Mouse (Mus musculus) bone marrow macrophage, adult 2 months (primary cell): ENCODE measurements around the gene Pemt. TPM values are rescaled to one million over a fixed set of nuclear protein-coding genes. Genes with fewer than 3 reads are reported as not detected.

Experiments used
- H3K27ac ChIP-seq: 2 replicates; pipeline ENCODE4 v1.5.1; 2012; ENCODE audit warnings: low read depth, low read length; ENCODE audit not compliant: insufficient read depth
- H3K4me1 ChIP-seq: 2 replicates; pipeline ENCODE4 v1.6.1; 2012; ENCODE audit warnings: low read length; ENCODE audit not compliant: control insufficient read depth, insufficient read depth
- H3K4me3 ChIP-seq: 2 replicates; pipeline ENCODE4 v1.5.1; 2012; ENCODE audit warnings: mild to moderate bottlenecking, low read length, moderate library complexity; ENCODE audit not compliant: insufficient read depth
- CTCF ChIP-seq: IDR thresholded peaks from 2 replicates; pipeline ENCODE4 v1.5.1; 2012; ENCODE audit warnings: low read depth, mild to moderate bottlenecking, low read length, moderate library complexity
- POLR2A ChIP-seq: IDR thresholded peaks from 2 replicates; pipeline ENCODE4 v1.6.1; 2012; ENCODE audit warnings: mild to moderate bottlenecking, low read depth, low read length, borderline replicate concordance
- polyA plus RNA-seq: library from polyadenylated mRNA; stranded (reverse); fragments of >200 nt; gene quantifications from 2 replicates; pipeline ENCODE4 v1.2.4, GENCODE M21; 2012; ENCODE audit not compliant: missing spikeins, insufficient read depth, insufficient read length

Pemt gene
- 1.4 and 4.6 TPM in 2 replicates for polyA plus RNA-seq

DNA sequence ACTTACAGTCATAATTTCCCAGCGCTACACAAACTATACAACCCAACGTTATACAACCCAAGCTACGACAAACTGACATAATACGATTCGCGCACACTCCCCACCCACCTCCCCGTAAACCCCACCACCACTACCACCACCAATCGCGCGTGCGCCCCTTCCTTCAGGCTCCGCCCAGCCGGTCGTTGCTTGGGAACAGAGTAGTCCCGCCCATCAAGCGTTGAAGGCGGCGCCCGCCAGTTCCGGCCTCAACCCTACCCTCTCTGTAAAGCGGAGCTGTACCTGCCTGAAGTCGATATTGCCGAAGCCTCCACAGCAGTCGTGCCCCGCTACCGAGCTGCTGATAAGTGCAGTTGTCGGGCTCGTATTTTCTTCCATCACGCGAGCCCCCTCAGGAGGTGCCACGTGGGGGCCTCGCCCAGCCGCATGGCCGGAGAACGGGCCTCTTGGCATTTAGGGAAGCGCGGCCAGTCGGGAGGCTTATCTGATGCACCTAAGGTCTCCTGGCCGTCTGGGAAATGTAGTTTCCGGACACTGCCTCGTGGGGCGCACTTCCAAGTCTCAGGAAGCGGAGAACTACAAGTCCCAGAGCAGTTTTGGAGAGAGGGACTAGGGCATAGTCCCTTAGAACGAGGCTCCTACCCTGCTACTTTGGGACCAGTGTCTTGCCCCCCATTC lies at the start of gene Pemt:
Gene Pemt, minus strand, starts transcription at position 432 of the 678 bp plus-strand sequence.
- Histone ChIP-seq H3K4me1 (peaks cover 9% of the 10 kb centered on the region), H3K27ac (peak within 1 kb of the TSS; percentile 71), H3K4me3 (peak within 1 kb of the TSS; percentile 73)
- TF ChIP-seq POLR2A (no peak), CTCF (no peak)

DNA sequence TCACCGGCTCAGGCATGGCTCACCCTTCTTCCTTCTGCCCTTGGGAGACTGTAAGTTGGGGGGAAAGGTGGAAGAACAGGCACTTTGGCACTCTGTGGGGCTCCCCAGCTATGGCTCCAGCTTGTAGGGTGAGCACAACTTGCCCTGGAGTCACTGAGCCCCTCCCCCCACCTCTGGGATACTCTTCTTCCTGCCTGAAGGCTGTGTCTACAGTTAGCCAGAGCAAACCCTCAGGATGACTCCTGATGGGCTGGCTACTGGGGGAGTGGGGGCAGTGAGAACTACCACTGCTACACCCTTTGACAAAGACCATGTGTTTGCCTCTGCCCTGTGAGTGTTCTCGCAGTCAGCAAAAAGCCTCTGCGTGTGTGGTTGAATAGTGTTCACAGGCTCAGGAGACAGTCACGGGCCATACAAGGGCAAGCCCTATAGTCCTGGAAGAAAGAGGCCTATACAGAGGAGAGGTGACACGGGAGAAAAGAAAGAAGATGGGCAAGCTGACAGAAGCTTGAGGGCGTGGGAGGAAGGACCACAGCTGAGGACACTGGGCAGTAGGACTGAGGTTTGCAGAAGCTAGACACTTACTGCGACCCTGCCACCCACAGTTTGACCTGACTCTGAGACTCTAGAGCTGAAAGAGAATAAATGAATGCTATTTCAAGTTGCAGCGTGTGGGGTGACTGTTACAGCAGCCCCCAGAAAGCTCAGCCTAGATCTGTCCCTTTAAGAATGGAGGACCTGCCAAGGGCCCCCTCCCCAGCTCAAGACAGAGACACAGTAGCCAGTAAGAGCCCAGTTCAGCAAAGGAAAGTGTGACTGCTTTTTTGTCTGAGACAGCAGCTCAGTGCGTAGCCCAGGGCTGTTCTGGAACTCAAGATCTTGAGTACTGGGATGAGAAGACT lies 48.9 kb upstream of the Pemt start:
- no peak overlapping the region for H3K4me3 ChIP-seq
- H3K4me1 ChIP-seq, result peaks cover 10% of the 10 kb centered on the region
- TF ChIP-seq CTCF (no peak), POLR2A (no peak)
- no peak overlapping the region for H3K27ac ChIP-seq

DNA sequence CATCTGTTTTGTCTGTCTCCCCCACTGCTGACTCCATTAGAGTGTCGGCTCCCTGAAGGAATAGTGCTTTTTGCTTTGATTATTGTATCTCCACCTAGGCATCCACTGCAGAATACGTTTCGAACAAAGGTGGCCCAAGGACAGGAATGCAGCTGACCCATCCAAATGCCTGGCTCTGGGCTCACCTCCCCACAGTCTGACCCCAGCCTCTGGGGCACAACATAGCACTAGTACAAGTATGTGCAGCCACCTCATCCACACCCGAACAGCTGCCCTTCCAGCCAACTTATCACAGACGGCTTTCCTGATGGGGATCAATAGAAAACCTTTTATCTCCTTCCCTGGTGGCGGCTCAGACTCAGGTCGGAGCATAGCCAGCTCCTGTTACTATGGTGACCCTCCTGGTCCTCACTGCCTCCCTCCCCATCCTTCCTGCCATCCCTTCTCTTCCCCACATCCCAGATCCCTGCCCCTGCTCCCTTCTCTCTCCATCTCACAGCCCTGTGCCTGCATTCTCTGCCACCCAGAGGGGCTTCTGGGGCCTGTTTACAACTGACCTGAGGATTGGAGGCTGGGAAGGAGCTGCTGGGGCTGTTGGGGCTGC lies 47.8 kb upstream of the Pemt start:
- peaks cover 10% of the 10 kb centered on the region for H3K4me1 ChIP-seq
- no peak overlapping the region for H3K4me3 ChIP-seq
- no peak overlapping the region for H3K27ac ChIP-seq
- TF ChIP-seq POLR2A, result no peak
- TF ChIP-seq CTCF, result no peak

DNA sequence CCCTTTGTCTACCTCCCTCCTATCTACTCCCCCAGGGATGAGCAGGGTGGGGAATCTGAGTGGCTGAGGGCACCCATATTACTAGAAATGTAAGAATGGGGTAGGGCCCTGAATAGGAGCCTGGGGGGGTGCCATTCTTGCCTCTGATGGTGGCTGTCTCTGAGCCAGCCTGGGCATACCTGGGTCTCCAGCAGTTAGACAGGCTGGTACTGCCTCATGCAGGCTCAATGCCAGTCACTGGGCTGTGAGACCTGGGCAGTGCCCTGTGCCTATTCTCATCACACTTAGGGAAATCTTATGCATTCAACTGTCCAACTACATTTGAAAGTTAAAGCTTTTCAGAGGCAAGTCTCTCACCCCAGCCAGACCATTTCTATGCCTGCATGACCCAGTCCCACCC lies 46.9 kb upstream of the Pemt start:
- Histone ChIP-seq H3K4me3 (no peak overlapping the region), H3K4me1 (peaks cover 10% of the 10 kb centered on the region), H3K27ac (no peak overlapping the region)
- no peak for TF ChIP-seq CTCF

DNA sequence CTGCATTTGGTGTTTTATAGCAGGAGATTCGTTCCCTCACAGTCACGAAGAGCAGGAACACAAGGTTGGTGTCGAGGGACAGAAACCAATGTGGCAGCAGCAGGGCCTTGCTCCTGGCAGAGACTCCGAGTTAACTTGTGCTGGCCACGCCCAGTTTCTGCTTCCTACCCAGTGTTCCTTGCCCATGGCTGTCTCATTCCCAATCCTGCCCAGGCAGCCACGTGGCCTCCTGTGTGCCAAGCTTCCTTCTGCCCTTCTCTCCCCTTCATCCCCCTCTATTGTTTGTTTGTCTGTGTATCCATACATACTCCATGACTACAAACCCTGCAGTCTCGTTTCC lies 45.1 kb upstream of the Pemt start:
- no peak overlapping the region for H3K4me3 ChIP-seq
- TF ChIP-seq POLR2A (no peak), CTCF (no peak)
- H3K4me1 ChIP-seq, result peaks cover 10% of the 10 kb centered on the region
- H3K27ac ChIP-seq, result no peak overlapping the region

DNA sequence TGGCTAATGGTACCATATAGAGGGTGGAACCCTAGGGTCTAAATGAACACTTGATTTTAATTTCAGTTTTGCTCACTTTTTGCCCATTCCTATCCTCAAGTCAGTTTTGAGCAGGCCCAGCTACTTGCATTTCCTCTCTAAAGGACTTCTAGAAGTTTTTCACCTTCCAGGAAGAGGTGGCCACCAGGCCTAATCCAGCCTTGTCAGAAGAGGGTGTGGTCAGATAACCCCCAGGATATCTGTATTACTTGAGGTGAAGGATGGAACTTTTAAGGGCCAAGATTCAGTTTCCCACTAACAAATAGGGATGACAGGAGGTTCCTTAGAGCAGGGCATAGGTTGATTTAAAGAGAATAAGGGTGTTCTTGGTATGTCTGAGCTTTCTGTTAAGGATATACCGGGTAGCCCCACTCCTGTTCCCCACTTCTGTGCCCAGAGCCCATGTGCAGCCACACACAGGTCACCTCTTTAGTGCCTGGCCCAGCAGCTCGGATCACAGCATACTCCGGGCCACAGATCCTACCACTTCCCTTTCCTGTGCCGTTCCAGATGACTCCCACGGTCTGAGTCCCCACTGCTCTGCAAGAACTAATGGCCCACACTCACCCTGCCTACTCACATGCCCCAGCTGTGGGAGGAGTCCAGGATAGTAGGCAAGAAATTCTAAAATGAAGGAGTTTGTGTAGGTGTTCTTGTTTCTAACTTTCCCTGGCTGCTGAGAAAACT lies 44.6 kb upstream of the Pemt start:
- Histone ChIP-seq H3K4me3 (no peak overlapping the region), H3K27ac (no peak overlapping the region), H3K4me1 (peaks cover 10% of the 10 kb centered on the region)
- no peak for TF ChIP-seq POLR2A
- no peak for TF ChIP-seq CTCF

DNA sequence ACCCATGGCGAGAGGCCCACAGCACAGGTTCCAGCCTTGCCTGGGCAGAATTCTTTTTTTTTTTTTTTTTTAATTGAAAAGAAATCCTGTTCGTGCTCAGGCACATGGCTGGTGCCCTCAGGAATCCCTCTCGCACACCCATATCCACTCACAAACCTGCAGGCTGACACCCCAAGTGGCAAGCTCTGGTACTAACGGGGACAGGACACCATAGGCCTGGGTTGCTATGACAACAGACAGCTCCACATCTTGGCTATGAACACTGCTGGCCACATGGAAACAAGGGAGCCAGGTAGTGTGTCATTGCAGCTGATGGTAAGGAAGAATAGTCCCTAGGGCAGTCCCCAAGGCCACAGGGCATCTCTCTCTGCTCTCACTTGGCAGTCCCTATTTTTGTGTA lies 42.7 kb upstream of the Pemt start:
- no peak overlapping the region for H3K27ac ChIP-seq
- no peak overlapping the region for H3K4me3 ChIP-seq
- peaks cover 10% of the 10 kb centered on the region for H3K4me1 ChIP-seq
- TF ChIP-seq POLR2A (no peak), CTCF (no peak)

DNA sequence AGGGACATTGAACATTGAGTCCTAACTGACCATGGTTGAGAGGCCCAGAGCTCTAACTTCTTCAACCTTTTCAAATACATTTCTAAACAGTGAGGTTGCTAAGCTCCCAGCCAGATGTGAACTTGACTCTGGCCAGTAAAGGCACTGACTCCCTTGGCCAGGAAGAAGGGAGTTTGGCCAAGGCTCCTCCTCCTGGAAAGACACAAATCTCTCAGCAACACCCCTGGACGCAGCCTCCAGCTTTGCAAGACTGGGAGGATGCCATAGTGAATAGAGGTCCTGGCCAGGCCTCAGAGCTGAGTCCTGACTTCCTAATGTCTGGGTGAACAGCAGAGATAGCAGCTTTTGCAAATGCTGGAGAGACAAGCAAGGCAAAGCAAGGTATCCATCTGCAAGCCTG lies 40.4 kb upstream of the Pemt start:
- Histone ChIP-seq H3K4me3 (no peak overlapping the region), H3K27ac (no peak overlapping the region), H3K4me1 (peaks cover 10% of the 10 kb centered on the region)
- TF ChIP-seq CTCF, result no peak
- TF ChIP-seq POLR2A, result no peak

DNA sequence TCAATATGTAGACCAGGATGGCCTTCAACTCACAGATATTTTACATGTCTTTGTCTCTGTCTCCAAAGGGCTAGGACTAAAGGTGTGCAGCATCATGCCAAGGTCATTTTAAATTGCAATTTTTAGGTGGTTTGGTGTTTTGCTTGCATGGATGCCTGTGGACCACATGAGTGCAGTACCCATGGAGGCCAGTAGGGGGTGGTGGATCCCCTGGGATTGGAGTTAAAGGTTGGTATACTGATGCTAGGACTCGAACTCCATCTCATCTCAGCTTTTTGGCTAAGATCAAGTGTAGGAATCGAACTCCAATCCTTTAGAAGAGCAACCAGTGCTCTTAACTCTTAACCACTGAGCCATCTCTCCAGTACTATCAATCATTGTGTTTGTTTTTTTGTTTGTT lies 38.3 kb upstream of the Pemt start:
- Histone ChIP-seq H3K27ac (no peak overlapping the region), H3K4me1 (no peaks in the 10 kb centered on the region), H3K4me3 (no peak overlapping the region)
- TF ChIP-seq POLR2A, result no peak
- TF ChIP-seq CTCF, result peak; percentile 76
